Mouse (Mus musculus): ENCODE data around the gene Hdac2. TPM values are rescaled to one million over a fixed set of nuclear protein-coding genes. Genes with fewer than 3 reads are reported as not detected.

Hdac2 gene
- total RNA-seq, 2 experiments from 2014 or later = 84.9 to 97.0 TPM

Other genes starting within 250 kb of the Hdac2 start
- gene Marcks, start 164.4 kb downstream of the Hdac2 start, total RNA-seq (2015) = 25.0 and 31.1 TPM in 2 replicates
- 24.1 and 33.8 TPM in 2 replicates for gene Marcks, start 164.4 kb downstream of the Hdac2 start, total RNA-seq (2017)